Mouse (Mus musculus): ENCODE data around the gene Hist2h2aa1. TPM values are rescaled to one million over a fixed set of nuclear protein-coding genes. Genes with fewer than 3 reads are reported as not detected.
A peak's percentile ranks its signal among the peaks of the same experiment; 100 is the strongest.
"Not testable (repeated sequence)": the region's sequence is repeated elsewhere in the genome, so short reads cannot be mapped to it uniquely, and the experiment has no call there.

Hist2h2aa1 gene
- polyA plus RNA-seq, 1 experiment = 9.2 TPM

- Histone ChIP-seq H3K4me1 (ENCODE audit: control insufficient read depth, insufficient read depth, low read length) (no peaks in the 10 kb centered on the region), H3K4me3 (ENCODE audit: insufficient read depth, low read length) (no peak overlapping the region), H3K27ac (ENCODE audit: insufficient read depth, low read length) (no peak overlapping the region)
- TF ChIP-seq POLR2A (IDR thresholded peaks at IDR 0.05; ENCODE audit: low read depth, low read length) (no peak), CTCF (IDR thresholded peaks at IDR 0.05; ENCODE audit: borderline replicate concordance, insufficient read depth, low read length) (no peak)
These were observed 28.5 kb downstream of the Hist2h2aa1 start for GRCm38 (mm10) chr3:96273591-96274465.

DNA sequence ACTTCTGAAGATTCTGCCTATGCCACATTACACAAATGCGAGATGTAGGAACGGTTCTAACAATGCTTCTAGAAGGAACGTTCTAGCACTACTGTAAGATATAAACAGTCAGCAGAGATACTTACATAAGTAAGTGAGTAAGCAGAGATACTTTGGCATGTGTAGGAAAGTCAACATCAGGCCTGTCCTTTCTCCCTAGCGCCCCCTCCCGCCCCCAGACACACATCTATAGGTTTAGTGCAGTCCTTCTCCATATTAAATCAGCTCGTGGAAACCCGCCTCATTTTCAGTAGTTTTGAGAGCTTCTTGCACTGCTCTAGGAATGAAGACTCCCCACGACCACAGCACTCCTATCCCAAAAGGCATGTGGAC lies 32.1 kb downstream of the Hist2h2aa1 start:
- no peaks in the 10 kb centered on the region for H3K4me1 ChIP-seq (ENCODE audit: control insufficient read depth, insufficient read depth, low read length)
- H3K4me3 ChIP-seq (ENCODE audit: insufficient read depth, low read length) = peak overlapping the region; percentile 52
- TF ChIP-seq POLR2A (IDR thresholded peaks at IDR 0.05; ENCODE audit: low read depth, low read length) (no peak), CTCF (IDR thresholded peaks at IDR 0.05; ENCODE audit: borderline replicate concordance, insufficient read depth, low read length) (no peak)
- no peak overlapping the region; the same call in 1 of the 2 replicates for H3K27ac ChIP-seq (ENCODE audit: insufficient read depth, low read length)

GRCm38 (mm10) chr3:96277800-96278624 lies 32.7 kb downstream of the Hist2h2aa1 start:
- peak overlapping the region; percentile 52 for H3K4me3 ChIP-seq (ENCODE audit: insufficient read depth, low read length)
- peak overlapping the region; percentile 34 for H3K27ac ChIP-seq (ENCODE audit: insufficient read depth, low read length)
- no peaks in the 10 kb centered on the region for H3K4me1 ChIP-seq (ENCODE audit: control insufficient read depth, insufficient read depth, low read length)
- TF ChIP-seq CTCF (IDR thresholded peaks at IDR 0.05; ENCODE audit: borderline replicate concordance, insufficient read depth, low read length) (peak; percentile 89), POLR2A (IDR thresholded peaks at IDR 0.05; ENCODE audit: low read depth, low read length) (peak; percentile 87)

DNA sequence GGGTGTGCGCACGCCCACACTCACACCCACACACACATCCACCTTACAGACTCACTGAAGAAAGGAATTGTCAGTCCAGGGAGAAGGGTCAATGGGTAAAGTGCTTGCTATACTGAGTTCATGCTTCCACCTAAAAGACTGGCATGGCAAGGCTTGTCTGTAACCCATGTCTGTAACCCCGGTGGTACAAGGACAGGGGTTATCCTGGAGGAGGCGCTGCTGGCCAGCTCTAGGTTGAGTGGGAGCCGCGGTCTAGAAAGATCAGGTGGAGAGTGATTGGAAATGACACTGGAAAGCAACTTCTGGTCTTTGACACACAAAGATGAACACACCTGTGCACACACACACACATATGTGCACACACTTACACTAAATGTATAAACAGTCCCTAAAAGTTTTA lies 35.4 kb downstream of the Hist2h2aa1 start:
- H3K4me1 ChIP-seq (ENCODE audit: control insufficient read depth, insufficient read depth, low read length) = no peaks in the 10 kb centered on the region
- no peak overlapping the region for H3K27ac ChIP-seq (ENCODE audit: insufficient read depth, low read length)
- H3K4me3 ChIP-seq (ENCODE audit: insufficient read depth, low read length) = no peak overlapping the region
- TF ChIP-seq POLR2A (IDR thresholded peaks at IDR 0.05; ENCODE audit: low read depth, low read length) (no peak), CTCF (IDR thresholded peaks at IDR 0.05; ENCODE audit: borderline replicate concordance, insufficient read depth, low read length) (no peak)

DNA sequence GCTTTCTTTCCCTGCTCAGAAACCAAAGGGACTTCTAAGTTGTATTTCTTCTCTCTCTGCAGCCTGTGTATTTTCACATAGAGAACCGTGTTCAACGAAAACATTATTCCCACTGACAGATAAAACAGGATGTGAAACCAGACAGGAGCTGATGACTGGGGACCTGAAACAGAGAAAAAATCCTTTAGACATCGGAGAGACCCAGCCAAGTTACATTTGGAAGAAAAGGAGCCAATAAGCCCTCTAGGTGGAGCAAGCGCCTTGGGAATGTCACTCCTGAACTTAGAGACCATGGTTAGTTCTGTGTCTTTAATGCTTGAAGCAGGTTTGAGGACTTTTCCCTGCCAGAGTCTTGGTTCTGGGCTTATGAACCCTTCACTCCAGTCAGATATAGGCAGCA lies 39.2 kb downstream of the Hist2h2aa1 start:
- Histone ChIP-seq H3K4me1 (ENCODE audit: control insufficient read depth, insufficient read depth, low read length) (no peaks in the 10 kb centered on the region), H3K4me3 (ENCODE audit: insufficient read depth, low read length) (no peak overlapping the region), H3K27ac (ENCODE audit: insufficient read depth, low read length) (no peak overlapping the region)
- TF ChIP-seq CTCF (IDR thresholded peaks at IDR 0.05; ENCODE audit: borderline replicate concordance, insufficient read depth, low read length) (no peak), POLR2A (IDR thresholded peaks at IDR 0.05; ENCODE audit: low read depth, low read length) (no peak)

GRCm38 (mm10) chr3:96287334-96287733 lies 42.0 kb downstream of the Hist2h2aa1 start:
- H3K4me1 ChIP-seq (ENCODE audit: control insufficient read depth, insufficient read depth, low read length) = not testable (repeated sequence)

GRCm38 (mm10) chr3:96289201-96289600 lies 43.9 kb downstream of the Hist2h2aa1 start:
- TF ChIP-seq POLR2A (IDR thresholded peaks at IDR 0.05; ENCODE audit: low read depth, low read length) (no peak), CTCF (IDR thresholded peaks at IDR 0.05; ENCODE audit: borderline replicate concordance, insufficient read depth, low read length) (no peak)
- no peaks in the 10 kb centered on the region for H3K4me1 ChIP-seq (ENCODE audit: control insufficient read depth, insufficient read depth, low read length)
- H3K4me3 ChIP-seq (ENCODE audit: insufficient read depth, low read length) = no peak overlapping the region
- H3K27ac ChIP-seq (ENCODE audit: insufficient read depth, low read length) = no peak overlapping the region

More at GRCm38 (mm10) chr3:96287334-96287733, 42.0 kb downstream of the Hist2h2aa1 start:
- not testable (repeated sequence) for H3K27ac ChIP-seq (ENCODE audit: insufficient read depth, low read length); H3K4me3 ChIP-seq (ENCODE audit: insufficient read depth, low read length)
- peak; percentile 59 for TF ChIP-seq CTCF (IDR thresholded peaks at IDR 0.05; ENCODE audit: borderline replicate concordance, insufficient read depth, low read length)

DNA sequence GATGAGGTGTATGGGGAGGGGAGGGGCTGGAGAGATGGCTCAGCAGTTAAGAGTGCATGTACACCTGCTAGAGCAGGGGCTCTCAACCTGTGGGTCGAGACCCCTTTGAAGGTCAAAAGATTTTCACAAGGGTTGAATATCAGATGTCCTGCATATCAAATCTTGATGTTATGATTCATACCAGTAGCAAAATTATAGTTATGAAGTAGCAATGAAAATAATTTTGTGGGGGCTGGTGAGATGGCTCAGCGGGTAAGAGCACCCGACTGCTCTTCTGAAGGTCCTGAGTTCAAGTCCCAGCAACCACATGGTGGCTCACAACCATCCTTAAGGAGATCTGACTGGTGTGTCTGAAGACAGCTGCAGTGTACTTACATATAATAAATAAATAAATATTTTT lies 45.4 kb downstream of the Hist2h2aa1 start:
- not testable (repeated sequence) for H3K4me3 ChIP-seq (ENCODE audit: insufficient read depth, low read length); H3K4me1 ChIP-seq (ENCODE audit: control insufficient read depth, insufficient read depth, low read length); H3K27ac ChIP-seq (ENCODE audit: insufficient read depth, low read length)

- Histone ChIP-seq H3K27ac (ENCODE audit: insufficient read depth, low read length) (no peak overlapping the region), H3K4me1 (ENCODE audit: control insufficient read depth, insufficient read depth, low read length) (no peaks in the 10 kb centered on the region), H3K4me3 (ENCODE audit: insufficient read depth, low read length) (no peak overlapping the region)
- no peak for TF ChIP-seq POLR2A (IDR thresholded peaks at IDR 0.05; ENCODE audit: low read depth, low read length)
- TF ChIP-seq CTCF (IDR thresholded peaks at IDR 0.05; ENCODE audit: borderline replicate concordance, insufficient read depth, low read length) = no peak
These were observed 47.3 kb downstream of the Hist2h2aa1 start for GRCm38 (mm10) chr3:96292641-96293040.

- no peak overlapping the region for H3K27ac ChIP-seq (ENCODE audit: insufficient read depth, low read length)
- no peaks in the 10 kb centered on the region for H3K4me1 ChIP-seq (ENCODE audit: control insufficient read depth, insufficient read depth, low read length)
- no peak for TF ChIP-seq CTCF (IDR thresholded peaks at IDR 0.05; ENCODE audit: borderline replicate concordance, insufficient read depth, low read length)
- no peak for TF ChIP-seq POLR2A (IDR thresholded peaks at IDR 0.05; ENCODE audit: low read depth, low read length)
- no peak overlapping the region for H3K4me3 ChIP-seq (ENCODE audit: insufficient read depth, low read length)
These were observed 48.1 kb downstream of the Hist2h2aa1 start for GRCm38 (mm10) chr3:96293368-96293767.
